Mouse (Mus musculus): ENCODE data around the gene Mief1. TPM values are rescaled to one million over a fixed set of nuclear protein-coding genes. Genes with fewer than 3 reads are reported as not detected.

The Mief1 gene
- polyA plus RNA-seq (2014; fragmentation: Nextera tagmentation; extraction: Ambion mirVana): 33.8 and 36.7 TPM in 2 replicates

GRCm38 (mm10) chr15:80233733-80234509 lies at the start of gene Mief1:
Gene Mief1, plus strand, starts transcription at chr15:80234018.
- H3K27me3 ChIP-seq (ENCODE audit: control insufficient read depth, insufficient read depth, low read length): no peaks in the 10 kb centered on the region
- peak within 1 kb of the TSS; percentile 54; the same call in 1 of the 2 replicates for H3K27ac ChIP-seq (replicated peaks; ENCODE audit: low read depth, low read length)
- peak; percentile 97 for ATAC-seq (ENCODE audit: insufficient number of reproducible peaks, low FRiP score, low TSS enrichment, low read depth)
- H3K36me3 ChIP-seq (ENCODE audit: control insufficient read depth, insufficient read depth, low read length): peaks cover 8% of the 10 kb centered on the region; the same call in 1 of the 2 replicates
- peak within 1 kb of the TSS; percentile 79 for H3K9ac ChIP-seq (ENCODE audit: low read length)
- DNase-seq (ENCODE audit: low spot score): peak; percentile 98
- under 1% methylated on average over 52 of the region's 67 CpGs for WGBS
- peak within 1 kb of the TSS; percentile 53 for H3K4me2 ChIP-seq (ENCODE audit: low read depth, severe bottlenecking)
- peak within 1 kb of the TSS; percentile 93 for H3K4me3 ChIP-seq (ENCODE audit: low read depth, low read length)
- H3K9me3 ChIP-seq (ENCODE audit: control insufficient read depth, low read length): no peaks in the 10 kb centered on the region
- H3K4me1 ChIP-seq (ENCODE audit: control insufficient read depth, insufficient read depth, low read length): peaks cover 3% of the 10 kb centered on the region; the same call in 1 of the 2 replicates

- 77% methylated on average over 5 of the region's 5 CpGs for WGBS
- no peak overlapping the region for H3K9ac ChIP-seq (ENCODE audit: low read length)
- H3K27ac ChIP-seq (replicated peaks; ENCODE audit: low read depth, low read length): no peak overlapping the region
- H3K4me2 ChIP-seq (ENCODE audit: low read depth, severe bottlenecking): no peak overlapping the region
- H3K4me1 ChIP-seq (ENCODE audit: control insufficient read depth, insufficient read depth, low read length): no peaks in the 10 kb centered on the region
- no peak overlapping the region for H3K4me3 ChIP-seq (ENCODE audit: low read depth, low read length)
- H3K9me3 ChIP-seq (ENCODE audit: control insufficient read depth, low read length): no peaks in the 10 kb centered on the region
- no peaks in the 10 kb centered on the region for H3K36me3 ChIP-seq (ENCODE audit: control insufficient read depth, insufficient read depth, low read length)
- ATAC-seq (ENCODE audit: insufficient number of reproducible peaks, low FRiP score, low TSS enrichment, low read depth) (no peak), DNase-seq (ENCODE audit: low spot score) (no peak)
- H3K27me3 ChIP-seq (ENCODE audit: control insufficient read depth, insufficient read depth, low read length): no peaks in the 10 kb centered on the region
Measured at GRCm38 (mm10) chr15:80188927-80189326, 44.9 kb upstream of the Mief1 start.

- Histone ChIP-seq H3K9ac (ENCODE audit: low read length) (no peak overlapping the region), H3K27me3 (ENCODE audit: control insufficient read depth, insufficient read depth, low read length) (no peaks in the 10 kb centered on the region), H3K4me2 (ENCODE audit: low read depth, severe bottlenecking) (no peak overlapping the region), H3K4me3 (ENCODE audit: low read depth, low read length) (no peak overlapping the region), H3K4me1 (ENCODE audit: control insufficient read depth, insufficient read depth, low read length) (no peaks in the 10 kb centered on the region), H3K36me3 (ENCODE audit: control insufficient read depth, insufficient read depth, low read length) (no peaks in the 10 kb centered on the region; the same call in 1 of the 2 replicates), H3K27ac (replicated peaks; ENCODE audit: low read depth, low read length) (no peak overlapping the region), H3K9me3 (ENCODE audit: control insufficient read depth, low read length) (no peaks in the 10 kb centered on the region)
- ATAC-seq (ENCODE audit: insufficient number of reproducible peaks, low FRiP score, low TSS enrichment, low read depth) (no peak), DNase-seq (ENCODE audit: low spot score) (no peak)
- 82% methylated on average over 4 of the region's 4 CpGs for WGBS
Measured at GRCm38 (mm10) chr15:80190075-80190474, 43.7 kb upstream of the Mief1 start.

- no peak for DNase-seq (ENCODE audit: low spot score)
- Histone ChIP-seq H3K9ac (ENCODE audit: low read length) (no peak overlapping the region), H3K4me3 (ENCODE audit: low read depth, low read length) (no peak overlapping the region), H3K9me3 (ENCODE audit: control insufficient read depth, low read length) (no peaks in the 10 kb centered on the region), H3K4me2 (ENCODE audit: low read depth, severe bottlenecking) (no peak overlapping the region), H3K27ac (replicated peaks; ENCODE audit: low read depth, low read length) (no peak overlapping the region), H3K27me3 (ENCODE audit: control insufficient read depth, insufficient read depth, low read length) (no peaks in the 10 kb centered on the region), H3K36me3 (ENCODE audit: control insufficient read depth, insufficient read depth, low read length) (no peaks in the 10 kb centered on the region; the same call in 1 of the 2 replicates), H3K4me1 (ENCODE audit: control insufficient read depth, insufficient read depth, low read length) (no peaks in the 10 kb centered on the region)
- ATAC-seq (ENCODE audit: insufficient number of reproducible peaks, low FRiP score, low TSS enrichment, low read depth): no peak
- 63% methylated on average over 8 of the region's 8 CpGs for WGBS
Measured at GRCm38 (mm10) chr15:80191585-80192245, 42.1 kb upstream of the Mief1 start.

- 95% methylated on average over 6 of the region's 6 CpGs for WGBS
- Histone ChIP-seq H3K4me1 (ENCODE audit: control insufficient read depth, insufficient read depth, low read length) (no peaks in the 10 kb centered on the region), H3K36me3 (ENCODE audit: control insufficient read depth, insufficient read depth, low read length) (no peaks in the 10 kb centered on the region; the same call in 1 of the 2 replicates), H3K9me3 (ENCODE audit: control insufficient read depth, low read length) (no peaks in the 10 kb centered on the region), H3K4me2 (ENCODE audit: low read depth, severe bottlenecking) (no peak overlapping the region), H3K27ac (replicated peaks; ENCODE audit: low read depth, low read length) (no peak overlapping the region), H3K9ac (ENCODE audit: low read length) (no peak overlapping the region), H3K4me3 (ENCODE audit: low read depth, low read length) (no peak overlapping the region), H3K27me3 (ENCODE audit: control insufficient read depth, insufficient read depth, low read length) (no peaks in the 10 kb centered on the region)
- no peak for ATAC-seq (ENCODE audit: insufficient number of reproducible peaks, low FRiP score, low TSS enrichment, low read depth)
- DNase-seq (ENCODE audit: low spot score): no peak
Measured at GRCm38 (mm10) chr15:80192246-80192585, 41.6 kb upstream of the Mief1 start.

DNA sequence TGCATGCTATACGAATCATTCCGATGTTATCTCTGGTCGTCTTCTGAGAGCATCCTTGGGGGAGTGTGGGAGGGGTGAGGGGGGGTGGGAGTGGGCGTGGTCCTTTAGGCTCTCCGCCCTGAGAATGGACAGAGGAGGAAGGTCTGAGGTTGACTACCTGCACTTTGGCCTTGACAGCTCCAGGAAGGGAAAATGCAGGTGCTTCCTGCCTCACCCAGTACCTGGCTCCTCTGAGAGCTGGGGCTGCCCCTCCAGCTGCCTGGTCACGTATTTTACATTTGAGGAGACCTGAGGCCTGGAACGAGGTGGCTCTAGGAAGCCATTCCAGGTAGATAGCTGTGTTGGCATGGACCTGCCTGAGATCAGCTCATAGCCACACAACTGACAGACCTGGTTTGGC lies 41.0 kb upstream of the Mief1 start:
- Histone ChIP-seq H3K36me3 (ENCODE audit: control insufficient read depth, insufficient read depth, low read length) (no peaks in the 10 kb centered on the region; the same call in 1 of the 2 replicates), H3K9ac (ENCODE audit: low read length) (no peak overlapping the region), H3K4me1 (ENCODE audit: control insufficient read depth, insufficient read depth, low read length) (no peaks in the 10 kb centered on the region), H3K27ac (replicated peaks; ENCODE audit: low read depth, low read length) (no peak overlapping the region), H3K4me2 (ENCODE audit: low read depth, severe bottlenecking) (no peak overlapping the region), H3K4me3 (ENCODE audit: low read depth, low read length) (no peak overlapping the region), H3K27me3 (ENCODE audit: control insufficient read depth, insufficient read depth, low read length) (no peaks in the 10 kb centered on the region), H3K9me3 (ENCODE audit: control insufficient read depth, low read length) (no peaks in the 10 kb centered on the region)
- 86% methylated on average over 7 of the region's 7 CpGs for WGBS
- no peak for DNase-seq (ENCODE audit: low spot score)
- ATAC-seq (ENCODE audit: insufficient number of reproducible peaks, low FRiP score, low TSS enrichment, low read depth): no peak

DNA sequence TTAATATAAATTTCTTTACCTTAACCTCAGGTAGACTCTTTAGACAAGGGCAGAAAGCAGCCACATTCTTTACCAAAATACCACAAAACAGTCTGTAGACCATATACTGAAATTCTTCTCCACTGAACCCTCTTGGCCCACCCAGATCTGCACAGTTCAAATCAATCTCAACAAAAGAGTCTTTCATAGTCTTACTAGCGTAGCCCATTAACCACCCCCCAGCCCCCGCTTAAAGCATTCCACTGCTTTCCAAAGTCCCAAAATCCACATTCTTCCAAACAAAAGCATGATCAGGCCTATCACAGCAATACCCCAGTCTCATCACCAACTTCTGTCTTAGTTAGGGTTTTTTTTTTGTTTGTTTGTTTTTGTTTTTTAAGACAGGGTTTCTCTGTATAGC lies 34.3 kb upstream of the Mief1 start:
- no peak overlapping the region for H3K4me2 ChIP-seq (ENCODE audit: low read depth, severe bottlenecking)
- ATAC-seq (ENCODE audit: insufficient number of reproducible peaks, low FRiP score, low TSS enrichment, low read depth) (no peak), DNase-seq (ENCODE audit: low spot score) (no peak)
- H3K36me3 ChIP-seq (ENCODE audit: control insufficient read depth, insufficient read depth, low read length): no peaks in the 10 kb centered on the region
- no peak overlapping the region for H3K27ac ChIP-seq (replicated peaks; ENCODE audit: low read depth, low read length)
- H3K27me3 ChIP-seq (ENCODE audit: control insufficient read depth, insufficient read depth, low read length): no peaks in the 10 kb centered on the region
- H3K4me3 ChIP-seq (ENCODE audit: low read depth, low read length): no peak overlapping the region
- H3K9ac ChIP-seq (ENCODE audit: low read length): no peak overlapping the region
- WGBS: 86% methylated on average over 2 of the region's 2 CpGs
- H3K4me1 ChIP-seq (ENCODE audit: control insufficient read depth, insufficient read depth, low read length): no peaks in the 10 kb centered on the region
- H3K9me3 ChIP-seq (ENCODE audit: control insufficient read depth, low read length): no peaks in the 10 kb centered on the region

GRCm38 (mm10) chr15:80202111-80202775 lies 31.6 kb upstream of the Mief1 start:
- Histone ChIP-seq H3K4me1 (ENCODE audit: control insufficient read depth, insufficient read depth, low read length) (no peaks in the 10 kb centered on the region), H3K36me3 (ENCODE audit: control insufficient read depth, insufficient read depth, low read length) (no peaks in the 10 kb centered on the region), H3K27me3 (ENCODE audit: control insufficient read depth, insufficient read depth, low read length) (no peaks in the 10 kb centered on the region), H3K9me3 (ENCODE audit: control insufficient read depth, low read length) (no peaks in the 10 kb centered on the region), H3K27ac (replicated peaks; ENCODE audit: low read depth, low read length) (no peak overlapping the region), H3K4me3 (ENCODE audit: low read depth, low read length) (no peak overlapping the region), H3K9ac (ENCODE audit: low read length) (no peak overlapping the region), H3K4me2 (ENCODE audit: low read depth, severe bottlenecking) (no peak overlapping the region)
- 84% methylated on average over 6 of the region's 6 CpGs for WGBS
- DNase-seq (ENCODE audit: low spot score): no peak
- ATAC-seq (ENCODE audit: insufficient number of reproducible peaks, low FRiP score, low TSS enrichment, low read depth): no peak

Data from limb, embryonic 11.5 days (tissue).